Mouse (Mus musculus): Measurements from ENCODE around the gene Gm10260. TPM values are rescaled to one million over a fixed set of nuclear protein-coding genes. Genes with fewer than 3 reads are reported as not detected.

The Gm10260 gene
- total and polyA plus RNA-seq, 3 experiments: 1.6 to 24.5 (median 24.1) TPM

DNA sequence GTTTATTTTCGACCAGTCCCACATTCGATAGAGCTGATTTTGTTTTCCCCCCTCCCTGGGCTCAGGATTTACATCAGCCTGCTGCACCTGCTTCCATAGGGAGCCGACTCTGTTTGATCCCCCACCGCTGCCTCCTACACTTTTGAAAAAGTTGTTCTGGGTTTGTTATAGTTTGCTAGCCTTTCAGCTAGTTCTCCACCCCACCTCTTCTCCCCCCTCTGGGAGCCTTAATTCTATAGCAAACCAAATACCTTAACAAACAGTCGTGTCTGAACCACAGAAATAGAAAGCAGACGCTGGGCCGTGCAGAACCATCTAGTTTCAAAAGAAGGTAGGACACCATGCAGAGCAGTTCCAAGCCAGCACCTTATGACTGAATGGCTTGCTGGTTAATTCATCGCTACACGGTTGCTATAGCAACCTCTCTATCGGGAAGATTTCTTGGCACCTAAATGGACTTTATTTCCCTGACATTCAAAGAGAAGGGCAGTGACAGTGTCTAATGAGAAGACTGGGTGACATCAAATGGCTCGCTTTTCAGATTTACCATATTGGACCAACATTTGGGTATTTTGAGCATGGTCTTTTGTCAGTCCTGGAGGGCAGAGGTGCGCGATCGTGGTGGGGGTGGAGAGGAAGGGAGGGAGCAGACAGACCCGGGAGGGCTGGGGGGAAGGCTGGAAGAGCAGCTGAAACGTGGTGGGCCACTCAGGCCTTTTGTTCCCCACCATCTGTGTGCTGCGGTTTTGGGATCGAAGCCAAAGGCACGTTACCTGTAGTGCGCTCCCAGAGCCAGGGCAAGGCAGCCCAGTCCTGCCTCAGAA, 13.2 kb downstream of the Gm10260 start:
- no peak for DNase-seq (ENCODE audit: low spot score)
- TF ChIP-seq TAL1 (conservative IDR thresholded peaks at IDR 0.05; ENCODE audit: low read depth, low read length) (no peak), GATA2 (IDR thresholded peaks at IDR 0.05; ENCODE audit: borderline replicate concordance, low read depth, low read length) (no peak), CTCF (IDR thresholded peaks at IDR 0.05; ENCODE audit: low read depth, low read length) (no peak), GATA1 (IDR thresholded peaks at IDR 0.05; ENCODE audit: borderline replicate concordance, low read length) (no peak), POLR2AphosphoS5 (IDR thresholded peaks at IDR 0.05; ENCODE audit: insufficient replicate concordance, low read depth, low read length) (no peak)

DNA sequence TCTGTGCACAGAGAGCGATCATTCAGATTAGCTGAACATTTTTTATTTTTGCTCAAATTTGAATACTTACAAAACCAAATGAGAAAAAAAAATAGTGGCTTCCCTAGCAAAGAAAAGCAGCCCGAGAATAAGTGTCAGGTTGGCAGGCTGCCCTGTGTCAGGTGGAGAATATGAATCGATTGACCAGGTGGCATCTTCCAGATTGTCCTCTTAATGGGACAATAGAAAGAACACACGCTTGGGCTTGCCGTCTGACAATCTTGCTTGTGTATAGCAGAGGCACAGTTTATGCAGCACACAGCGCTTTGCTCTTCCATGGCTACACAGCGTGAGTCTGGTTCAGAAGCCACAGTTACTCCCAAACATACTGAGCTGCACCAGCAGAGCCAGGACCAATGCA, 15.8 kb downstream of the Gm10260 start:
- Histone ChIP-seq H3K27me3 (ENCODE audit: insufficient read depth, low read length) (no peaks in the 10 kb centered on the region), H3K4me1 (ENCODE audit: insufficient read depth, low read depth, low read length) (peaks cover 55% of the 10 kb centered on the region), H3K4me3 (ENCODE audit: low read depth, low read length) (no peak overlapping the region), H3K9me3 (replicated peaks) (no peaks in the 10 kb centered on the region), H3K36me3 (replicated peaks) (no peaks in the 10 kb centered on the region)
- no peak for DNase-seq (ENCODE audit: low spot score)
- ATAC-seq (ENCODE audit: extremely low read depth, insufficient number of reproducible peaks, low FRiP score, poor library complexity, severe bottlenecking): no peak
- TF ChIP-seq TAL1 (conservative IDR thresholded peaks at IDR 0.05; ENCODE audit: low read depth, low read length) (no peak), GATA1 (IDR thresholded peaks at IDR 0.05; ENCODE audit: borderline replicate concordance, low read length) (no peak), POLR2AphosphoS5 (IDR thresholded peaks at IDR 0.05; ENCODE audit: insufficient replicate concordance, low read depth, low read length) (no peak), GATA2 (IDR thresholded peaks at IDR 0.05; ENCODE audit: borderline replicate concordance, low read depth, low read length) (no peak), CTCF (IDR thresholded peaks at IDR 0.05; ENCODE audit: low read depth, low read length) (no peak)

More for the DNA sequence above, 13.2 kb downstream of the Gm10260 start:
- H3K4me1 ChIP-seq (ENCODE audit: insufficient read depth, low read depth, low read length): peaks cover 51% of the 10 kb centered on the region
- H3K36me3 ChIP-seq (replicated peaks): no peaks in the 10 kb centered on the region
- H3K27me3 ChIP-seq (ENCODE audit: insufficient read depth, low read length): no peaks in the 10 kb centered on the region
- H3K4me3 ChIP-seq (ENCODE audit: low read depth, low read length): no peak overlapping the region
- ATAC-seq (ENCODE audit: extremely low read depth, insufficient number of reproducible peaks, low FRiP score, poor library complexity, severe bottlenecking): no peak
- H3K9me3 ChIP-seq (replicated peaks): no peaks in the 10 kb centered on the region

DNA sequence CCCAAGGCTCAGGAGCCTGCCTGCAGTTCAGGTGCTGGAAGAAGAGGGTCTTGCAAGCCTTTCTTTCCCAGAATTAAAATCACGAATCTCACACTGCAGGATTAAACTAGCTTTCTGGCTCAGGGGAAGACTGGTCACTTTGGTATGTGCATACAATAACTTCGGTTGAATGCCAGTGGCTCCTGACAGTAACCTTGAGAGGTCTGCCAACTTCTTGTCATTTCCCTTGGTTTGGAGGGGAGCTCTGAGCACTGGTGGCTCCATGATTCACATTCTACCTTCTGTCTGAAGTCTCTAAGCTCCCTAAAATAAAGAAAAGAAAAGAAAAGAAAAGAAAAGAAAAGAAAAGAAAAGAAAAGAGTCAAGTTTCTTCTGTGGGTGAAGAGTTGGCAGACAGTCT, 16.4 kb downstream of the Gm10260 start:
- Histone ChIP-seq H3K27me3 (ENCODE audit: insufficient read depth, low read length) (no peaks in the 10 kb centered on the region), H3K36me3 (replicated peaks) (no peaks in the 10 kb centered on the region), H3K4me3 (ENCODE audit: low read depth, low read length) (peak overlapping the region; percentile 27; the same call in 1 of the 2 replicates), H3K4me1 (ENCODE audit: insufficient read depth, low read depth, low read length) (peaks cover 60% of the 10 kb centered on the region), H3K9me3 (replicated peaks) (no peaks in the 10 kb centered on the region)
- TF ChIP-seq CTCF (IDR thresholded peaks at IDR 0.05; ENCODE audit: low read depth, low read length): no peak
- TF ChIP-seq POLR2AphosphoS5 (IDR thresholded peaks at IDR 0.05; ENCODE audit: insufficient replicate concordance, low read depth, low read length): no peak
- no peak for DNase-seq (ENCODE audit: low spot score)
- ATAC-seq (ENCODE audit: extremely low read depth, insufficient number of reproducible peaks, low FRiP score, poor library complexity, severe bottlenecking): no peak

DNA sequence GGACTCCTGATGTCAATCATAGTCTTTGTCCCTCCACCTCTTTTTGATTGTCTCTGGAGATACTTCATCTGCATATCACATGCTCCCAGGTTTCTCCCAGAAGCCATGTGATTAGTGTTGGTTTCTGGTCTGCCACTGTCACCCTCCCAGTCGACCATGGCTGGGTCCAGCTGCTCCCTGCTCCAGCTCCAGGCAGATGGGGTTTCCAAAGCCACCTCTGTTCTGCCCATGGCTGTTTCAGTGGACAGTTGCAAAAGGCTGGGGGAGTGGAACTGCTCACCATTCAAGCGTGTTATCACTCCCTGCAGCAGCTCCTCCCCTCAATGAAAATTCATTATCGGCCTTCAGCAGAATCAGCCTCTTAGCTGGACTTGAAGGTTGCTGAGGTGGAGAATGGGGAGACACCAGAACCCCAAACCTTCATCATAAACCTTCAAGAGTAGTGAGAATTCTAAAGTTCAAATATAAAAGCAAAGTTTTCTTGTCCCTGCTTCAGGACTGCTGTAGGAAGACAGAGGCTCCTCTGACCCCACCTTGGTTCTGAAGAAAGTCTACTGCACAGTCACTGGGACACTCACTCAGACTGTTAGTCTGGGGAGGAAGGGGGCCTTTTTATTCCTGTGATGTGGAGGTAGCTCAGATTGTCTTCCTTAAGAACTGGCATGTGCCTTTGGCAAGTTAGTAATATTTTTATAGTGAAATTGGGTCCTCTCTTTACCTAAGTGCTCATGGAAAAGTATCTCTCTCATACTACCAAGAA, 17.0 kb downstream of the Gm10260 start:
- H3K27me3 ChIP-seq (ENCODE audit: insufficient read depth, low read length): no peaks in the 10 kb centered on the region
- H3K4me1 ChIP-seq (ENCODE audit: insufficient read depth, low read depth, low read length): peaks cover 67% of the 10 kb centered on the region
- TF ChIP-seq GATA2 (IDR thresholded peaks at IDR 0.05; ENCODE audit: borderline replicate concordance, low read depth, low read length) (no peak), TAL1 (conservative IDR thresholded peaks at IDR 0.05; ENCODE audit: low read depth, low read length) (peak; percentile 98)
- no peaks in the 10 kb centered on the region for H3K36me3 ChIP-seq (replicated peaks)
- ATAC-seq (ENCODE audit: extremely low read depth, insufficient number of reproducible peaks, low FRiP score, poor library complexity, severe bottlenecking) (peak; percentile 95), DNase-seq (ENCODE audit: low spot score) (peak; percentile 53)
- H3K4me3 ChIP-seq (ENCODE audit: low read depth, low read length): peak overlapping the region; percentile 48; the same call in 1 of the 2 replicates
- no peaks in the 10 kb centered on the region for H3K9me3 ChIP-seq (replicated peaks)

DNA sequence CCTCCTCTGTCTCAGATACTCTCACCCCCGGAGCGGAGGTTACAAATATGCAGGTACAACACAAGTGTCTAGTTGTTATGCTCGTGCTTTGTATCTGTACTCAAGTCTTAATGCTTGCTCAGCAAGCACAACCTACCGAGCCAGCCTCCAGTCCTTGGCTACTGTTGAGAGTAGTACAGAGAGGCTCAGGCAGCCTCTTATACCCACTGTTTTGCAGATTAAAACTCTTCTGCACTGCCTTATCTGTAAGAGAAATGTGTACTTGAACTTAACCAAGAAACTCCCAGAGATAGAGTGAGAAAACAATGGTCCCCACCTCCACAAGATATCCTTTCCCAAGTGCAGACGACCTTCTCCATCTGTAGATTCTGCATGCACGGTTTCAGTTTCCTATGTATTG, 24.5 kb downstream of the Gm10260 start:
- TF ChIP-seq GATA2 (IDR thresholded peaks at IDR 0.05; ENCODE audit: borderline replicate concordance, low read depth, low read length) (no peak), GATA1 (IDR thresholded peaks at IDR 0.05; ENCODE audit: borderline replicate concordance, low read length) (no peak), POLR2AphosphoS5 (IDR thresholded peaks at IDR 0.05; ENCODE audit: insufficient replicate concordance, low read depth, low read length) (no peak), TAL1 (conservative IDR thresholded peaks at IDR 0.05; ENCODE audit: low read depth, low read length) (no peak), CTCF (IDR thresholded peaks at IDR 0.05; ENCODE audit: low read depth, low read length) (no peak)
- H3K4me3 ChIP-seq (ENCODE audit: low read depth, low read length): no peak overlapping the region
- no peaks in the 10 kb centered on the region for H3K36me3 ChIP-seq (replicated peaks)
- no peak for ATAC-seq (ENCODE audit: extremely low read depth, insufficient number of reproducible peaks, low FRiP score, poor library complexity, severe bottlenecking)
- no peak for DNase-seq (ENCODE audit: low spot score)
- H3K4me1 ChIP-seq (ENCODE audit: insufficient read depth, low read depth, low read length): peaks cover 47% of the 10 kb centered on the region
- no peaks in the 10 kb centered on the region for H3K9me3 ChIP-seq (replicated peaks)
- no peaks in the 10 kb centered on the region for H3K27me3 ChIP-seq (ENCODE audit: insufficient read depth, low read length)

DNA sequence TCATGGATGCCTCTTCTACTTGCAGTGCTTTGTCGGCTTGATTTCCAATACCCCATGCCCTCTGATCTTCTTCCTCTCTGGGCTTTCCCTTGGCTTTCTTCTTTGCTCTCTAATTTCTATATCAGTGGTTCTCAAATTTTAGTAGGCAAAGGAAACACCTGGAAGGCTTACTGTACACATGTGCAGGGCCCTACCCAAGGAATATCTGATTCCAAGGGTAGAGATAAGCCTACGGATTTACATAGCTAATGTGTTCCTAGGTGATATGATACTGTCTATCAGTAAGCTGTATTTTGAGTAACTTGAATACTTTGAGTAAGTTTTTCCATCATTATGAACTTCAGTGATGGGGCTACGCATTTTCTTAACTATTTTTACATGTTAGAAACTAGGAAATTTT, 25.7 kb downstream of the Gm10260 start:
- DNase-seq (ENCODE audit: low spot score) (no peak), ATAC-seq (ENCODE audit: extremely low read depth, insufficient number of reproducible peaks, low FRiP score, poor library complexity, severe bottlenecking) (0 out of 2 replicates have a peak, but pooled peaks have one; percentile 22)
- Histone ChIP-seq H3K9me3 (replicated peaks) (no peaks in the 10 kb centered on the region), H3K4me1 (ENCODE audit: insufficient read depth, low read depth, low read length) (peaks cover 41% of the 10 kb centered on the region), H3K36me3 (replicated peaks) (no peaks in the 10 kb centered on the region), H3K27me3 (ENCODE audit: insufficient read depth, low read length) (no peaks in the 10 kb centered on the region), H3K4me3 (ENCODE audit: low read depth, low read length) (no peak overlapping the region)
- TF ChIP-seq GATA1 (IDR thresholded peaks at IDR 0.05; ENCODE audit: borderline replicate concordance, low read length) (no peak), TAL1 (conservative IDR thresholded peaks at IDR 0.05; ENCODE audit: low read depth, low read length) (no peak), POLR2AphosphoS5 (IDR thresholded peaks at IDR 0.05; ENCODE audit: insufficient replicate concordance, low read depth, low read length) (no peak), GATA2 (IDR thresholded peaks at IDR 0.05; ENCODE audit: borderline replicate concordance, low read depth, low read length) (no peak), CTCF (IDR thresholded peaks at IDR 0.05; ENCODE audit: low read depth, low read length) (no peak)

Data from G1E (cell line).